Mouse (Mus musculus): ENCODE data around the gene Selenos. TPM values are rescaled to one million over a fixed set of nuclear protein-coding genes. Genes with fewer than 3 reads are reported as not detected.

The Selenos gene
- polyA plus RNA-seq, 1 experiment from 2014 or later = 85.9 TPM

- ATAC-seq (ENCODE audit: low FRiP score) (no peak), DNase-seq (ENCODE audit: low spot score, missing footprints) (no peak)
- Histone ChIP-seq H3K9me3 (ENCODE audit: control insufficient read depth, low read length) (no peaks in the 10 kb centered on the region), H3K36me3 (ENCODE audit: control insufficient read depth, insufficient read depth, low read length) (peaks cover 5% of the 10 kb centered on the region), H3K27me3 (ENCODE audit: control insufficient read depth, insufficient read depth, low read length) (no peaks in the 10 kb centered on the region), H3K4me3 (ENCODE audit: low read depth, low read length) (no peak overlapping the region), H3K9ac (ENCODE audit: low read length) (no peak overlapping the region), H3K27ac (ENCODE audit: low read depth, low read length) (no peak overlapping the region), H3K4me2 (no peak overlapping the region), H3K4me1 (ENCODE audit: control insufficient read depth, insufficient read depth, low read length) (no peaks in the 10 kb centered on the region)
- WGBS = 82% methylated on average over 7 of the region's 7 CpGs
Measured at GRCm38 (mm10) chr7:66120702-66121396, 41.4 kb downstream of the Selenos start.

GRCm38 (mm10) chr7:66124551-66124968 is 45.1 kb downstream of the Selenos start:
- no peak overlapping the region for H3K9ac ChIP-seq (ENCODE audit: low read length)
- peaks cover 11% of the 10 kb centered on the region; the same call in 1 of the 2 replicates for H3K4me1 ChIP-seq (ENCODE audit: control insufficient read depth, insufficient read depth, low read length)
- no peak overlapping the region for H3K27ac ChIP-seq (ENCODE audit: low read depth, low read length)
- ATAC-seq (ENCODE audit: low FRiP score) (no peak), DNase-seq (ENCODE audit: low spot score, missing footprints) (no peak)
- H3K4me3 ChIP-seq (ENCODE audit: low read depth, low read length) = no peak overlapping the region
- H3K4me2 ChIP-seq = no peak overlapping the region
- H3K27me3 ChIP-seq (ENCODE audit: control insufficient read depth, insufficient read depth, low read length) = no peaks in the 10 kb centered on the region
- 86% methylated on average over 11 of the region's 11 CpGs for WGBS
- H3K9me3 ChIP-seq (ENCODE audit: control insufficient read depth, low read length) = no peaks in the 10 kb centered on the region
- H3K36me3 ChIP-seq (ENCODE audit: control insufficient read depth, insufficient read depth, low read length) = peaks cover 11% of the 10 kb centered on the region

GRCm38 (mm10) chr7:66125368-66125767 is 45.9 kb downstream of the Selenos start:
- no peak overlapping the region for H3K4me2 ChIP-seq
- H3K9me3 ChIP-seq (ENCODE audit: control insufficient read depth, low read length) = no peaks in the 10 kb centered on the region
- DNase-seq (ENCODE audit: low spot score, missing footprints) (no peak), ATAC-seq (ENCODE audit: low FRiP score) (no peak)
- no peaks in the 10 kb centered on the region for H3K27me3 ChIP-seq (ENCODE audit: control insufficient read depth, insufficient read depth, low read length)
- H3K36me3 ChIP-seq (ENCODE audit: control insufficient read depth, insufficient read depth, low read length) = peaks cover 11% of the 10 kb centered on the region
- H3K4me3 ChIP-seq (ENCODE audit: low read depth, low read length) = no peak overlapping the region
- 95% methylated on average over 14 of the region's 14 CpGs for WGBS
- no peak overlapping the region for H3K27ac ChIP-seq (ENCODE audit: low read depth, low read length)
- no peak overlapping the region for H3K9ac ChIP-seq (ENCODE audit: low read length)
- H3K4me1 ChIP-seq (ENCODE audit: control insufficient read depth, insufficient read depth, low read length) = peaks cover 11% of the 10 kb centered on the region; the same call in 1 of the 2 replicates

GRCm38 (mm10) chr7:66127951-66128645 is 48.6 kb downstream of the Selenos start:
- no peak for DNase-seq (ENCODE audit: low spot score, missing footprints)

GRCm38 (mm10) chr7:66128857-66129256 is 49.4 kb downstream of the Selenos start:
- 49% methylated on average over 3 of the region's 3 CpGs for WGBS
- Histone ChIP-seq H3K27ac (ENCODE audit: low read depth, low read length) (no peak overlapping the region), H3K4me3 (ENCODE audit: low read depth, low read length) (no peak overlapping the region), H3K4me2 (no peak overlapping the region), H3K36me3 (ENCODE audit: control insufficient read depth, insufficient read depth, low read length) (peaks cover 18% of the 10 kb centered on the region), H3K27me3 (ENCODE audit: control insufficient read depth, insufficient read depth, low read length) (no peaks in the 10 kb centered on the region), H3K9ac (ENCODE audit: low read length) (no peak overlapping the region), H3K4me1 (ENCODE audit: control insufficient read depth, insufficient read depth, low read length) (peaks cover 11% of the 10 kb centered on the region; the same call in 1 of the 2 replicates), H3K9me3 (ENCODE audit: control insufficient read depth, low read length) (no peaks in the 10 kb centered on the region)
- DNase-seq (ENCODE audit: low spot score, missing footprints) (no peak), ATAC-seq (ENCODE audit: low FRiP score) (no peak)

More at GRCm38 (mm10) chr7:66127951-66128645, 48.6 kb downstream of the Selenos start:
- Histone ChIP-seq H3K4me1 (ENCODE audit: control insufficient read depth, insufficient read depth, low read length) (peaks cover 11% of the 10 kb centered on the region; the same call in 1 of the 2 replicates), H3K36me3 (ENCODE audit: control insufficient read depth, insufficient read depth, low read length) (peaks cover 18% of the 10 kb centered on the region), H3K9me3 (ENCODE audit: control insufficient read depth, low read length) (no peaks in the 10 kb centered on the region), H3K27ac (ENCODE audit: low read depth, low read length) (no peak overlapping the region), H3K9ac (ENCODE audit: low read length) (no peak overlapping the region), H3K4me3 (ENCODE audit: low read depth, low read length) (no peak overlapping the region), H3K27me3 (ENCODE audit: control insufficient read depth, insufficient read depth, low read length) (no peaks in the 10 kb centered on the region), H3K4me2 (no peak overlapping the region)
- no peak for ATAC-seq (ENCODE audit: low FRiP score)
- 44% methylated on average over 4 of the region's 4 CpGs for WGBS

GRCm38 (mm10) chr7:66130296-66130695 is 50.8 kb downstream of the Selenos start:
- Histone ChIP-seq H3K9ac (ENCODE audit: low read length) (no peak overlapping the region), H3K4me2 (no peak overlapping the region), H3K4me3 (ENCODE audit: low read depth, low read length) (no peak overlapping the region), H3K4me1 (ENCODE audit: control insufficient read depth, insufficient read depth, low read length) (peaks cover 13% of the 10 kb centered on the region; the same call in 1 of the 2 replicates), H3K36me3 (ENCODE audit: control insufficient read depth, insufficient read depth, low read length) (peaks cover 16% of the 10 kb centered on the region), H3K27ac (ENCODE audit: low read depth, low read length) (no peak overlapping the region), H3K27me3 (ENCODE audit: control insufficient read depth, insufficient read depth, low read length) (no peaks in the 10 kb centered on the region), H3K9me3 (ENCODE audit: control insufficient read depth, low read length) (no peaks in the 10 kb centered on the region)
- ATAC-seq (ENCODE audit: low FRiP score) (no peak), DNase-seq (ENCODE audit: low spot score, missing footprints) (no peak)
- WGBS = 91% methylated on average over 2 of the region's 2 CpGs

- ATAC-seq (ENCODE audit: low FRiP score) (no peak), DNase-seq (ENCODE audit: low spot score, missing footprints) (no peak)
- WGBS = 89% methylated on average over 4 of the region's 4 CpGs
- Histone ChIP-seq H3K4me2 (no peak overlapping the region), H3K27ac (ENCODE audit: low read depth, low read length) (no peak overlapping the region), H3K27me3 (ENCODE audit: control insufficient read depth, insufficient read depth, low read length) (no peaks in the 10 kb centered on the region), H3K4me3 (ENCODE audit: low read depth, low read length) (no peak overlapping the region), H3K36me3 (ENCODE audit: control insufficient read depth, insufficient read depth, low read length) (peaks cover 8% of the 10 kb centered on the region), H3K9me3 (ENCODE audit: control insufficient read depth, low read length) (no peaks in the 10 kb centered on the region), H3K9ac (ENCODE audit: low read length) (no peak overlapping the region), H3K4me1 (ENCODE audit: control insufficient read depth, insufficient read depth, low read length) (peaks cover 18% of the 10 kb centered on the region)
Measured at GRCm38 (mm10) chr7:66131776-66132421, 52.5 kb downstream of the Selenos start.

GRCm38 (mm10) chr7:66134154-66134553 is 54.7 kb downstream of the Selenos start:
- DNase-seq (ENCODE audit: low spot score, missing footprints) (peak; percentile 39), ATAC-seq (ENCODE audit: low FRiP score) (no peak)
- Histone ChIP-seq H3K4me1 (ENCODE audit: control insufficient read depth, insufficient read depth, low read length) (peaks cover 7% of the 10 kb centered on the region; the same call in 1 of the 2 replicates), H3K36me3 (ENCODE audit: control insufficient read depth, insufficient read depth, low read length) (peaks cover 6% of the 10 kb centered on the region), H3K27me3 (ENCODE audit: control insufficient read depth, insufficient read depth, low read length) (no peaks in the 10 kb centered on the region), H3K4me3 (ENCODE audit: low read depth, low read length) (no peak overlapping the region), H3K9me3 (ENCODE audit: control insufficient read depth, low read length) (no peaks in the 10 kb centered on the region), H3K4me2 (no peak overlapping the region), H3K9ac (ENCODE audit: low read length) (no peak overlapping the region), H3K27ac (ENCODE audit: low read depth, low read length) (no peak overlapping the region)
- WGBS = 95% methylated on average over 3 of the region's 3 CpGs

- no peak overlapping the region for H3K27ac ChIP-seq (ENCODE audit: low read depth, low read length)
- H3K4me1 ChIP-seq (ENCODE audit: control insufficient read depth, insufficient read depth, low read length) = peaks cover 7% of the 10 kb centered on the region; the same call in 1 of the 2 replicates
- H3K4me2 ChIP-seq = no peak overlapping the region
- H3K9ac ChIP-seq (ENCODE audit: low read length) = no peak overlapping the region
- no peaks in the 10 kb centered on the region for H3K9me3 ChIP-seq (ENCODE audit: control insufficient read depth, low read length)
- ATAC-seq (ENCODE audit: low FRiP score) = no peak
- H3K4me3 ChIP-seq (ENCODE audit: low read depth, low read length) = no peak overlapping the region
- H3K27me3 ChIP-seq (ENCODE audit: control insufficient read depth, insufficient read depth, low read length) = no peaks in the 10 kb centered on the region
- no peak for DNase-seq (ENCODE audit: low spot score, missing footprints)
- 92% methylated on average over 3 of the region's 3 CpGs for WGBS
- H3K36me3 ChIP-seq (ENCODE audit: control insufficient read depth, insufficient read depth, low read length) = peaks cover 4% of the 10 kb centered on the region
Measured at GRCm38 (mm10) chr7:66135644-66136043, 56.2 kb downstream of the Selenos start.
